Mouse (Mus musculus): ENCODE data around the gene H60b. TPM values are rescaled to one million over a fixed set of nuclear protein-coding genes. Genes with fewer than 3 reads are reported as not detected.
"Not testable (repeated sequence)": the region's sequence is repeated elsewhere in the genome, so short reads cannot be mapped to it uniquely, and the experiment has no call there.

Gene H60b
- polyA plus RNA-seq, 1 experiment = 0.32 TPM

DNA sequence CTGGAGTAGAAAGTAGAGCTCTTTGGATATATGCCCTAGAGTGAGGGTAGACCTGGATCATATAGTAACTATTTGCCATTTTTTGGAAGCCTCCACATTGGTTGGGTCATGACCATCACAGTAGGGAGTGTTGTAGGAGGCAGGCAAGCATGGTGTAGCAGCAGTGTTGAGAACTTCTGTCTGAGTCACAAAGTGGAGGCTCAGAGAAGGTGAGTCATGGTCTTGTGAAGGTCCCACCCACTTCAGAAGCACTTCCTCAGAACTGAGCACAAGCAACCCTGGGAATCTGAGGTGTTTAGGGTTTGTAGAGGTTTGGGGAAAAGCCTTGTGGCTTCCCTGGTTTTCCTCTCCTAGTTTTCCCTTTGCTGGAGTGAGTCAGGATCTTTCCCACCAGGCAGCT lies 10.7 kb downstream of the H60b start:
- not testable (repeated sequence) for H3K4me3 ChIP-seq (ENCODE audit: insufficient read depth, poor library complexity, severe bottlenecking); H3K79me2 ChIP-seq (ENCODE audit: control insufficient read depth, insufficient read depth); H3ac ChIP-seq (ENCODE audit: control insufficient read depth, insufficient read length, low read depth); H3K27me3 ChIP-seq (ENCODE audit: control insufficient read depth, insufficient read depth, insufficient read length); H3K79me3 ChIP-seq (ENCODE audit: low read depth); H3K36me3 ChIP-seq (ENCODE audit: control insufficient read depth, insufficient read depth)

DNA sequence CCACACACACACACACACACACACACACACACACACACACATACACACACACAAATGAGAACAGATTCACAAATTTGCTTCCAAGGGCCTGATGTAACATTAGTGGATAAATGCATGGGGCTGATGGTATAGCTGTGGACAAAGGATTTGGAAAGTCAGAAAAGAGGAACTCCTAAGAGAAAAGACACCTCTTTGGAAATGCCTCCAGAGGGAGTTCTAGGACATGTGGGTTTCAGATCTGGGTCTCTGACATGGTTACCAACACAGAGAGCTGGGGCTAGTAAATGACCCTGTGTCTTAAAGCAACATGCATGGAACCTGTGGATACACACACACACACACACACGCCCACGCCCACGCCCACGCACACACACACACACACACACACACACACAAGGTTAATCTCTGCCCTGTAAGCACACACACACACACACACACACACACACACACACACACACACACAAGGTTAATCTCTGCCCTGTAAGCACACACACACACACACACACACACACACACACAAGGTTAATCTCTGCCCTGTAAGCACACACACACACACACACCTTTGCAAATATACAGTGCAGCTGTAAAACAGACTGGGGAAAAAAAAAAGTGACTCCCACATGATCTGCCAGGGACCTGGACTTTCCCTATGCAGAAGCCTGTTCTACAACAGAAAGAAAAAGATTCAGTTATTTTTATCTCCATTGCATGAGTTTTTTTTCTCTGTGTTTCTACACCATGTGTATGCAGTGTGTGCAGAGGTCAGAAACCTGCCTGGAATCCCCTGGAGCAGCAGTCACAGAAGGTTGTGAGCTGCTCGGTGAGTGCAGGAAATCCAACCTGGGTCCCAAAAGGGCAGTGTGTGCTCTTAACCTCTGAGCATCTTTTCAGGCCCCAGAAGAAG lies 14.3 kb downstream of the H60b start:
- not testable (repeated sequence) for H3K79me3 ChIP-seq (ENCODE audit: low read depth); H3K36me3 ChIP-seq (ENCODE audit: control insufficient read depth, insufficient read depth); H3K79me2 ChIP-seq (ENCODE audit: control insufficient read depth, insufficient read depth); H3K4me3 ChIP-seq (ENCODE audit: insufficient read depth, poor library complexity, severe bottlenecking); H3ac ChIP-seq (ENCODE audit: control insufficient read depth, insufficient read length, low read depth); H3K27me3 ChIP-seq (ENCODE audit: control insufficient read depth, insufficient read depth, insufficient read length)

DNA sequence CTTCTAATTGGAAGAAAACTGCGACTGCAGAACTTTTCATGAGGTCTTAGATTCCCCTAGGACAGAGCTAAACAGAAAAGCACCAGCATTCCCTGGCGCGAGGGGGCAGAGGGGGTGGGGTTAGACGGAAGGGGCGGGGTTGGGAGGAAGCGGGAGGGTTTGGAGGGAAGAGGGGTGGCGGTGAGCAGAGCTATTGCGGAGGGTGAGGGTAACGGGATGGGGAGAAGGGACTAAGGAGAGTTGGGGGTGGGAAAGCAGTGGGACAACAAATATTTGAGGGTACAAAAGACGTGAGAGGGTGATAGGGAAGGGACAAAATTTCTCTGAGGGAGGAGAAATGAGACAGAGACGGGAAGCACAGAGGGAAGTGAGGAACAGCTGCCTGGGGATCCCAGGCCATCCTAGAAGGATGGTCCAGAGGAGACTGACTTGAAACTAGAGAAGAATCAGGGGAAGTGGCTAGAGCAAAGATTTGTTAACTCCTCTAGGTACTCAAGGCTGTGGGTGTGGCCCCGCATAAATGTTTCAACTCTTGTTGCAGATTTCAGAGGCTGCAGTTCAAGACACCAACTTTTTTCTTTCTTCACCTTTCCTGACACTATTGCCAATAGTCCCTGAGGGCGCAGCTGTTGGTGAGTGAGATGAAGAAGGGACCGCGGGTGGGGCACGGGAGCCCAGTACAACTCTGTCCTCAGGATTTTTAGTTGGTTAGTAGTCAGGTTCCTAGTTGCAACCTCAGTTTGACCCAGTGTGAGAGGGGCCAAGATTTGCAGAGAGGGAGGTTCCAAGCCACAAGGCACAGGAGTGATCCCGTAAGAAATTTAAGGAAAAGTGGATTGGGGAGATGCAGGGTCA lies 15.2 kb downstream of the H60b start:
- not testable (repeated sequence) for H3K36me3 ChIP-seq (ENCODE audit: control insufficient read depth, insufficient read depth); H3K4me3 ChIP-seq (ENCODE audit: insufficient read depth, poor library complexity, severe bottlenecking); H3K79me3 ChIP-seq (ENCODE audit: low read depth); H3K79me2 ChIP-seq (ENCODE audit: control insufficient read depth, insufficient read depth); H3ac ChIP-seq (ENCODE audit: control insufficient read depth, insufficient read length, low read depth); H3K27me3 ChIP-seq (ENCODE audit: control insufficient read depth, insufficient read depth, insufficient read length)

- H3K79me2 ChIP-seq (ENCODE audit: control insufficient read depth, insufficient read depth); H3K4me3 ChIP-seq (ENCODE audit: insufficient read depth, poor library complexity, severe bottlenecking); H3K36me3 ChIP-seq (ENCODE audit: control insufficient read depth, insufficient read depth); H3K79me3 ChIP-seq (ENCODE audit: low read depth); H3K27me3 ChIP-seq (ENCODE audit: control insufficient read depth, insufficient read depth, insufficient read length); H3ac ChIP-seq (ENCODE audit: control insufficient read depth, insufficient read length, low read depth): not testable (repeated sequence)
Observed at GRCm38 (mm10) chr10:22174190-22174487, 15.8 kb downstream of the H60b start.

DNA sequence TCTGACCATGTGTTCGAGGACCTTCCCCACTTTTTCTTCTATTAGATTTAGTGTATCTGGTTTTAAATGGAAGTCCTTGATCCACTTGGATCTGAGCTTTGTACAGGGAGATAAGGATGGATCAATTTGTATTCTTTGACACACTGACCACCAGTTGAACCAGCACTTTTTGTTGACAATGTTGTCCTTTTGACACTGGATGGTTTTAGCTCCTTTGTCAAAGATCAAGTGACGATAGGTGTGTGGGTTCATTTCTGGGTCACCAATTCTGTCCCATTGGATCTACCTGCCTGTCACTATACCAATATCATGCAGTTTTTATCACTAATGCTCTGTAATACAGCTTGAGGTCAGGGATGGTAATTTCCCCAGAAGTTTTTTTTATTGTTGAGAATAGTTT lies 18.1 kb downstream of the H60b start:
- H3K79me3 ChIP-seq (ENCODE audit: low read depth); H3K36me3 ChIP-seq (ENCODE audit: control insufficient read depth, insufficient read depth); H3ac ChIP-seq (ENCODE audit: control insufficient read depth, insufficient read length, low read depth); H3K79me2 ChIP-seq (ENCODE audit: control insufficient read depth, insufficient read depth); H3K4me3 ChIP-seq (ENCODE audit: insufficient read depth, poor library complexity, severe bottlenecking); H3K27me3 ChIP-seq (ENCODE audit: control insufficient read depth, insufficient read depth, insufficient read length): not testable (repeated sequence)

GRCm38 (mm10) chr10:22191035-22191434 lies 32.6 kb downstream of the H60b start:
- H3K79me3 ChIP-seq (ENCODE audit: low read depth); H3K27me3 ChIP-seq (ENCODE audit: control insufficient read depth, insufficient read depth, insufficient read length); H3K36me3 ChIP-seq (ENCODE audit: control insufficient read depth, insufficient read depth); H3ac ChIP-seq (ENCODE audit: control insufficient read depth, insufficient read length, low read depth); H3K79me2 ChIP-seq (ENCODE audit: control insufficient read depth, insufficient read depth); H3K4me3 ChIP-seq (ENCODE audit: insufficient read depth, poor library complexity, severe bottlenecking): not testable (repeated sequence)

- not testable (repeated sequence) for H3K79me2 ChIP-seq (ENCODE audit: control insufficient read depth, insufficient read depth); H3K4me3 ChIP-seq (ENCODE audit: insufficient read depth, poor library complexity, severe bottlenecking); H3ac ChIP-seq (ENCODE audit: control insufficient read depth, insufficient read length, low read depth); H3K27me3 ChIP-seq (ENCODE audit: control insufficient read depth, insufficient read depth, insufficient read length); H3K79me3 ChIP-seq (ENCODE audit: low read depth); H3K36me3 ChIP-seq (ENCODE audit: control insufficient read depth, insufficient read depth)
Observed at GRCm38 (mm10) chr10:22201352-22201751, 43.0 kb downstream of the H60b start.

DNA sequence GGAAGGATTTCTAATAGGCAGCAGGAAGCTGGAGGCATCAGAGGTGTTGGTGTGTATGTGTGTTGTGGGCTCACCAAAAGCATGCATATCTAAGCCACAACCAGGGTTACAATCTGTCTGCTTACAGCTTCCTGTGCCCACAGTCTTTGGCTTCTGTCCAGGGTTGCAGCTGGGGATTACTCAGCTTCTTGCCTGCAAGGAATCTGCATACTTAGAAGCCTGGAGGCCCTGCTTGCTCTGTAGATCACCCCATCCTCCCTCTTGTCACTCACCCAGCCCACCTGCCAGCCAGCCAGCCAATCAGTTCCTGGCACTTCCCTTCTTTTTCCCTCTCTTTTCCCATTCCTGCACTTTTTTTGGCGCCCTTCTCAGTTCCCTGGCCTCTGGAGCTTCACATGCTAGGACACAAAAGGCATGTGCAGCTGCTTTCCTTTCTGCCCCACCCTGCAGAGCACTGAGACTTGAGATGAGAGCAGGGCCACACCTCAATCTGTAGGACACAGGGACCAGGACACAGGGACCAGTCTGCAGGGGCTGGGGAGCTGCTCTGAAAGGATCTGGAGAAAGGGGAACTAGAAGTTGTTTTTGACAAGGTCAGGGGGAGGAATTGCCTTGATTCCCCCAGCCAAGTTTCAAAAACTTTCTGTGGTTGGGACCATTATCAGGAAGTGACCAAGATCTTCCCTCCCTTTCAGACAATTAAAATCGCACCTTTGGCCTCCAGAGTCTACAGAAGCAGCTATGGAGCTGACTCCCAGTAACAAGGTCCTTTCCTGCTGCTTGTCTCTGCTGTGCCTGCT lies 44.6 kb downstream of the H60b start:
- H3K79me2 ChIP-seq (ENCODE audit: control insufficient read depth, insufficient read depth); H3K36me3 ChIP-seq (ENCODE audit: control insufficient read depth, insufficient read depth); H3ac ChIP-seq (ENCODE audit: control insufficient read depth, insufficient read length, low read depth); H3K27me3 ChIP-seq (ENCODE audit: control insufficient read depth, insufficient read depth, insufficient read length); H3K79me3 ChIP-seq (ENCODE audit: low read depth); H3K4me3 ChIP-seq (ENCODE audit: insufficient read depth, poor library complexity, severe bottlenecking): not testable (repeated sequence)

- H3ac ChIP-seq (ENCODE audit: control insufficient read depth, insufficient read length, low read depth); H3K4me3 ChIP-seq (ENCODE audit: insufficient read depth, poor library complexity, severe bottlenecking); H3K79me3 ChIP-seq (ENCODE audit: low read depth); H3K79me2 ChIP-seq (ENCODE audit: control insufficient read depth, insufficient read depth); H3K36me3 ChIP-seq (ENCODE audit: control insufficient read depth, insufficient read depth); H3K27me3 ChIP-seq (ENCODE audit: control insufficient read depth, insufficient read depth, insufficient read length): not testable (repeated sequence)
Observed at GRCm38 (mm10) chr10:22206443-22206842, 48.1 kb downstream of the H60b start.

All from C2C12 (cell line).